ENCODE assay signal across 11 mouse cellular contexts in the genomic region with DNA sequence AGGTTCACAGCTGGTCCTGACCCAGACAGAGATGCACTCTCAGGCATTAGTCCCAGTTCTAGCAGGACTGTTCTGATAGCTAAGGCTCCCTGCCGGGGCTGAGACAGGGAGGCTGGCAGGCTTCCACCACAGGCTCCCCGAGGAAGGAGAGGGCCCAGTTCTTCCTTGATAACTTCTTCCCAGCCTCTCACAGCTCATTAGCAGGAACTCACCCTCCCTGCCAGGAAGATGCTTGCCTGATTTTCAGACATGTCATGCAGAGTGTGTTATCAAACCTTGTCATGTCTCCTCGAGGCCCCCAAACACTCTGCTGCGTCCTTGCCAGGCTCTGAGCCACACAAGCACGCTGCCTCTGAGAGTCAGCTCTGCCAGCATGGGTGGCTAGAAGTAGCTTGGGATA. TPM values are rescaled to one million over a fixed set of nuclear protein-coding genes. Genes with fewer than 3 reads are reported as not detected.
DNase-seq lines count a peak whose midpoint lies in the region; ATAC-seq lines count a peak whose summit lies in the region.
"Had no signal": no experiment of that assay in that cellular context is flagged by ENCODE, and none has a peak within 500 bp of the region (broad histone marks: within the 10 kb centered on the region; RNA-seq: fewer than 3 reads in every experiment).

No protein-coding gene starts in this region.

- WGBS in hindbrain, embryonic 10.5 days, result 61% methylated on average over 5 of the region's 5 CpGs
- WGBS in hindbrain, embryonic 11.5 days, result 70% methylated on average over 5 of the region's 5 CpGs
- 51% methylated on average over 5 of the region's 5 CpGs for WGBS in intestine, embryonic 16.5 days

- no peak overlapping the region for H3K4me3 ChIP-seq in hindbrain, embryonic 10.5 days
- H3K4me3 ChIP-seq in hindbrain, embryonic 11.5 days (ENCODE audit: low read depth, low read length), result no peak overlapping the region
- no peak overlapping the region for H3K4me3 ChIP-seq in intestine, embryonic 16.5 days (ENCODE audit: low read length)

- 0 out of 2 replicates have a peak, but pooled peaks cover 7% of the 10 kb centered on the region for H3K9me3 ChIP-seq in hindbrain, embryonic 10.5 days
- no peaks in the 10 kb centered on the region for H3K9me3 ChIP-seq in hindbrain, embryonic 11.5 days (ENCODE audit: control insufficient read depth, low read length)
- no peaks in the 10 kb centered on the region for H3K9me3 ChIP-seq in intestine, embryonic 16.5 days (ENCODE audit: control insufficient read depth, low read length)

- no peak for DNase-seq in hindbrain, embryonic 10.5 days (ENCODE audit: low spot score)
- no peak for DNase-seq in hindbrain, embryonic 11.5 days (ENCODE audit: low spot score)
- DNase-seq in testis, postnatal 10 days (ENCODE audit: low spot score), result peak; percentile 76
- no peak for DNase-seq in testis, postnatal 14 days (ENCODE audit: low spot score)
- peak; percentile 58 to 60 for DNase-seq in heart, postnatal 10 days
- DNase-seq in embryo, embryonic 10 days (ENCODE audit: low spot score), result no peak
- no peak for DNase-seq in yolk sac, embryonic 10.5 days (ENCODE audit: low spot score)
- DNase-seq: thymus, postnatal 14 days had no signal

- H3K9ac ChIP-seq in hindbrain, embryonic 11.5 days (ENCODE audit: low read depth, low read length), result no peak overlapping the region
- H3K9ac ChIP-seq in intestine, embryonic 16.5 days (ENCODE audit: low read depth, low read length), result no peak overlapping the region
- H3K9ac ChIP-seq: liver, embryonic 14.5 days had no signal

- no peaks in the 10 kb centered on the region for H3K36me3 ChIP-seq in hindbrain, embryonic 10.5 days
- H3K36me3 ChIP-seq in hindbrain, embryonic 11.5 days (ENCODE audit: control insufficient read depth, insufficient read depth, low read length), result no peaks in the 10 kb centered on the region
- no peaks in the 10 kb centered on the region for H3K36me3 ChIP-seq in intestine, embryonic 16.5 days (ENCODE audit: control insufficient read depth, insufficient read depth, low read length)

- H3K4me2 ChIP-seq in hindbrain, embryonic 11.5 days (replicated peaks; ENCODE audit: low read depth, low read length), result no peak overlapping the region
- H3K4me2 ChIP-seq in intestine, embryonic 16.5 days (ENCODE audit: low read depth, low read length), result no peak overlapping the region

- H3K4me1 ChIP-seq in hindbrain, embryonic 10.5 days (replicated peaks), result peaks cover 55% of the 10 kb centered on the region
- no peaks in the 10 kb centered on the region for H3K4me1 ChIP-seq in hindbrain, embryonic 11.5 days (replicated peaks; ENCODE audit: control insufficient read depth, insufficient read depth, low read length)
- H3K4me1 ChIP-seq in intestine, embryonic 16.5 days (ENCODE audit: control insufficient read depth, insufficient read depth, low read length), result peaks cover 16% of the 10 kb centered on the region

- intact Hi-C loops in heart, postnatal 10 days (cut with DNase I), result no loop called here

- ATAC-seq in hindbrain, embryonic 11.5 days (ENCODE audit: low FRiP score), result no peak
- ATAC-seq in intestine, embryonic 16.5 days, result no peak
- ATAC-seq: intestine, postnatal 0 days had no signal

- peak overlapping the region; percentile 19; the same call in 1 of the 2 replicates for H3K27ac ChIP-seq in hindbrain, embryonic 10.5 days
- no peak overlapping the region for H3K27ac ChIP-seq in hindbrain, embryonic 11.5 days (ENCODE audit: low read depth, low read length)
- no peak overlapping the region for H3K27ac ChIP-seq in intestine, embryonic 16.5 days (ENCODE audit: low read length)
- H3K27ac ChIP-seq: liver, embryonic 14.5 days had no signal

- H3K27me3 ChIP-seq in hindbrain, embryonic 10.5 days (ENCODE audit: insufficient read depth, poor library complexity, severe bottlenecking), result no peaks in the 10 kb centered on the region
- no peaks in the 10 kb centered on the region for H3K27me3 ChIP-seq in hindbrain, embryonic 11.5 days (ENCODE audit: control insufficient read depth, insufficient read depth, low read length)
- H3K27me3 ChIP-seq in intestine, embryonic 16.5 days (replicated peaks; ENCODE audit: control insufficient read depth, insufficient read depth, low read length), result no peaks in the 10 kb centered on the region

RNA-seq across cellular contexts. Expression of gene Selenon, which starts 54.1 kb away (rescaled TPM):
- polyA plus RNA-seq in hindbrain, embryonic 10.5 days (2016; fragmentation: Nextera tagmentation; extraction: Ambion mirVana), result 8.6 and 10.3 TPM in 2 replicates
- polyA plus RNA-seq in hindbrain, embryonic 11.5 days (2014; fragmentation: Nextera tagmentation; extraction: Ambion mirVana), result 16.7 and 22.7 TPM in 2 replicates
- total RNA-seq in heart, postnatal 10 days (2021), result 10 to 100 TPM; 38.2 to 45.2 TPM
- polyA plus RNA-seq in intestine, embryonic 16.5 days (2015; fragmentation: Nextera tagmentation; extraction: Ambion mirVana), result 4.7 and 5.5 TPM in 2 replicates

Comparison
In these comparisons a context has a peak if more than half of its experiments do, and no peak if none do; other contexts are left out.
1. DNase-seq: peak in testis, postnatal 10 days (single experiment) and heart, postnatal 10 days (2 of 2); none in hindbrain, embryonic 10.5 days (single experiment), hindbrain, embryonic 11.5 days (single experiment), testis, postnatal 14 days (single experiment), embryo, embryonic 10 days (single experiment) and yolk sac, embryonic 10.5 days (single experiment).